ENCODE assay signal across 9 mouse cellular contexts in genomic region chr17:14420460-14421046, GRCm38 (mm10).
DNase-seq lines count a peak whose midpoint lies in the region.
"Had no signal": no experiment of that assay in that cellular context is flagged by ENCODE, and none has a peak within 500 bp of the region (broad histone marks: within the 10 kb centered on the region; RNA-seq: fewer than 3 reads in every experiment).

No protein-coding gene starts in this region.

- intact Hi-C loops in gastrocnemius, postnatal 14 days (cut with DNase I; ENCODE audit: low total_unique reads): no loop called here

- DNase-seq in gastrocnemius, adult 18-20 months (ENCODE audit: low spot score): peak; percentile 24
- DNase-seq in gastrocnemius, postnatal 4 days (ENCODE audit: low spot score in 2 of 2): no peak
- peak; percentile 63 for DNase-seq in testis, postnatal 10 days (ENCODE audit: low spot score)
- DNase-seq in testis, postnatal 14 days (ENCODE audit: low spot score): no peak
- peak; percentile 51 for DNase-seq in gastrocnemius, postnatal 14 days
- DNase-seq in lung, postnatal 25 days (ENCODE audit: low spot score): no peak
- DNase-seq in thymus, postnatal 36 days: no peak
- no peak for DNase-seq in ovary, postnatal 10 days (ENCODE audit: low spot score)
- DNase-seq: liver, embryonic 13.5 days had no signal

Comparison
In these comparisons a context has a peak if more than half of its experiments do, and no peak if none do; other contexts are left out.
1. DNase-seq: peak in gastrocnemius, adult 18-20 months (single experiment), testis, postnatal 10 days (single experiment) and gastrocnemius, postnatal 14 days (single experiment); none in gastrocnemius, postnatal 4 days (0 of 2), testis, postnatal 14 days (single experiment), lung, postnatal 25 days (single experiment), thymus, postnatal 36 days (0 of 2) and ovary, postnatal 10 days (single experiment).